Mouse (Mus musculus) brain, embryonic 14.5 days (tissue): ENCODE results near the gene Nhej1.

Experiments used
- CTCF ChIP-seq: fragments of 200-500 bp; IDR thresholded peaks from 2 replicates; pipeline ENCODE4 v1.5.1; 2012; ENCODE audit warnings: inconsistent platforms, mild to moderate bottlenecking, moderate library complexity, borderline replicate concordance; ENCODE audit not compliant: insufficient read depth, insufficient read length; ENCODE audit errors: extremely low read depth
- POLR2A ChIP-seq: fragments of 200-500 bp; IDR thresholded peaks from 2 replicates; pipeline ENCODE4 v1.6.1; 2012; ENCODE audit warnings: mild to moderate bottlenecking, inconsistent platforms, borderline replicate concordance; ENCODE audit not compliant: poor library complexity, insufficient read depth, insufficient read length, severe bottlenecking; ENCODE audit errors: extremely low read depth

DNA sequence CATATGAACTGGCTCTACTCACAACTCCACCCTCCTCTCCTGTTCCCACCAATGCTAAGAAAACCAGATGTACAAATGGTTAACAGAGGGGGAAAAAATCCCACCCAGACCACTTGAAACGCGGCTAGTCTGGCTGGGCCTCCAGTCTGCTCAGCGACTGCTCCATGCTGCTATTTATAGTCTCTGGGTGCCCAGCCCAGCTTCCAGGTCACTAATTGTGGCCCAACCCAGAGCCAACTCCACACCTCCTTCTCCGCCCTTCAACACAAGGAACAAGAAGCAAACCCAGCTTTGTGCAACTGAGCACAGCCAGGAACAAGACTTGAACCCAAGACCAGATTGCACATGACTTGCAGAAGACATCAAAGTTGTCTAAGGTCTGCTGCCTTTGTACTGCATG is 119.0 kb downstream of the Nhej1 start:
- no peak for TF ChIP-seq POLR2A
- no peak for TF ChIP-seq CTCF
